Mouse (Mus musculus) heart, postnatal 36 days (tissue): Measurements from ENCODE around the gene Hdgfl2. TPM values are rescaled to one million over a fixed set of nuclear protein-coding genes. Genes with fewer than 3 reads are reported as not detected.
A peak's percentile ranks its signal among the peaks of the same experiment; 100 is the strongest.
"Not testable (repeated sequence)": the region's sequence is repeated elsewhere in the genome, so short reads cannot be mapped to it uniquely, and the experiment has no call there.

Source experiments
- DNase-seq, 2 experiments: peaks; one replicate each; pipeline ENCODE4 v3.0.0; 2021 to 2022
- intact Hi-C: fragments of 180-260 bp; cut with DNase I; formaldehyde crosslinking; loops from one replicate; pipeline ENCODE4 v1.15.1; 2025
- total RNA-seq, 2 experiments: library from RNA; stranded (reverse); gene quantifications; 2 replicates each; pipeline ENCODE4 v1.2.3; 2021

The Hdgfl2 gene
- total RNA-seq, 2 experiments from 2014 or later = 37.5 to 41.1 TPM

DNA sequence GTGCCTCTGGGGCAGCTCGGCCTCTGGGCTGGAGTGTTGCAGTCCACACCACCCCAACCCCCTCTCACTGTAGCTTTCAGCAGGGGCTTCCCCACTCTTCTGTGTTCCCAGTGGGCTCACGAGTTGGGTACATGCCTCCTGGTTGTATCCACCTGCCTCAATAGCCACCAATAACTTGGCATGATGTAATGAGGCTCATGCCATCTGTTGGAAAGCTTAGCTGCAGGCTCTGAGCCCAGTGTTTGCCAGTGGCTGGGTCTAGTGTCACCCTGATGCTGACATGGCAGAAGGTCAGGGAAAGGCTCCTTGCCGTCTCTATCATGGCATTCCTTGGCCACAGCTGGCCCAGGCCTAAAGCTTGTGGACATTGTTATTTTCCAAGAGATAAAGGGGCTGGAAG is 21.4 kb downstream of the Hdgfl2 start:
- DNase-seq = no peak
- intact Hi-C loops = no loop called here

DNA sequence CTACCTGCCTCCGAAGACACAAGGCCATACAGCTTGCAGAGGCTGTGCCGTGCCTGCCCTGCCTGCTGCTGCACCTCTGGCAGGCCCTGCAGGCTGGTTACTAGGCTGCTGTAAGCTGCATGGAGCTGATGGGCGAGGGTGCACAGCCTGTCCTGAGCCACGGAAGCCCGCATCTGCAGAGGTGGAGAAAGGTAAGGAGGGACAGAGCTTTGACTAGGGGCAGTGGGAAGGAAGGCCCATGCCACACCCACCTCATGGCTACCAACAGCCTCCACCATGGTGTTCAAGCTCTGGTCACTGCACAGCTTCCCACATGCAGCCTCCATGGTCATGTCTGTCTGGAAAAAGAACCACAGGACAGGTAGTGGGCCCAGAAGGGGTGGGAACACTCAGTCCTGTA is 22.7 kb downstream of the Hdgfl2 start:
- DNase-seq = no peak
- intact Hi-C loops = no loop called here

DNA sequence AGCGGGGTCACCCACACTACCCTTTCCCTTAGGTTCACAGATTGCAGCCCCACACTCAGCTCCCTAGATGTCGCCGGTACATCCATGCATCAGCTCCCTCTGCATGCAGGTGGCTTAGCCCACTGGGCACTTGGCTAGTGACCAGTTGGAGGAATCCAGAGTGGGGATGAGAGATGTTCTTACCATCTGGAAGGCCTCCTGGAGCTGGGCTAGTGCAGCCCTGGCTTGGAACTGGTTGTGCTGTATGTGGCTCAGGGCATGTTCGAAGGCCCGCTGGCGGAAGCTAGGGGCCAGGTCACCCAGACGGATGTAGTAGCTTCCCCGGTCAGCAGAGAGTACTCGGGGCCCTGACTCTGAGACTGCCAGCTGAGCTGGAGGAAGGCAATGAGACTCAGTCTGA is 23.5 kb downstream of the Hdgfl2 start:
- no peak for DNase-seq
- intact Hi-C loops = no loop called here

DNA sequence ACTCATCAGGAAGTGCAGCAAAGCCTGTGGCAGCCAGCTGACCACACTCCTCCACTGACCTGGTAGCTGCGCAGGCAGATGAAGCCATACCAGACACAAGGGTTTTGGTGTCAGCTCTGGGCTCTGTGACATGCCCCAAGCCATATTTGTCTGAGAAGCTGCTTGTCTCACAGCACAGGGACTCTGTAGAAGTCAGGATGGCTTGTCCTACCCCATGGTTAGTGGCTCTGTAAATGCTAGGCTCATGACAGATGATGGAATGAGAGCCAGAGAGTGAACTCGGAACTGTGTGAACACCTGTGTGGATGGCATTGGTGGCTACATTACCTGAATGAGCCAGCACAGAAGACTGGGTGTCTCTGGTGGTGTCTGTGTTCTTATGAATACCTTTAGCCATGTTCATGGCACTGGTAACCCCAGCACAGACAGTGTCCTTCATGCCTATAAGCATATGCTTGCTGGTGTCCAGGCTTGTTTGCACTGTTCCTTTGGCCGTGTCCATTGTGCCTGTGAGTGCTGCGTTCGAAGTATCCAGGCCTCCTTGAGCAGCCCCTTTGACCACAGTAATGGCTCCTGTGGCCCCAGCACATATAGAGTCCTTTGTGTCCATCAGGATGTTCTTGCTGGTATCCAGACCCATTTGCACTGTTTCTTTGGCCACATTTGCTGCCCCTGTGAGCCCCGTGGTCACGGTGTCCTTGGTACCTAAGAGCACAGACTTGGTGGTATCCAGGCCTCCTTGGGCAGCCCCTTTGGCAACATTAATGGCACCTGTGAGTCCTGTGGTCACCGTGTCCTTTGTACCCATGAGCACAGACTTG is 24.2 kb downstream of the Hdgfl2 start:
- DNase-seq = no peak
- intact Hi-C loops = no loop called here

DNA sequence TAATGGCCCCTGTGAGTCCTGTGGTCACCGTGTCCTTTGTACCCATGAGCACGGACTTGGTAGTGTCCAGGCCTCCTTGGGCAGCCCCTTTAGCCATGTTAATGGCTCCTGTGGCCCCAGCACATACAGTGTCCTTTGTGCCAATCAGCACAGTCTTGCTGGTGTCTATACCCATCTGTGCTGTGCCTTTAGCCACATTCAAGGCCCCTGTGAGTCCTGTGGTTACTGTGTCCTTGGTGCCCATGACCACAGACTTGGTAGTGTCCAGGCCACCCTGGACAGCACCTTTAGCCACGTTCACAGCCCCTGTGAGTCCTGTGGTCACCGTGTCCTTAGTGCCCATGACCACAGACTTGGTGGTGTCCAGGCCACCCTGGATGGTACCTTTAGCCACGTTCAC is 25.4 kb downstream of the Hdgfl2 start:
- DNase-seq, intact Hi-C loops: not testable (repeated sequence)

DNA sequence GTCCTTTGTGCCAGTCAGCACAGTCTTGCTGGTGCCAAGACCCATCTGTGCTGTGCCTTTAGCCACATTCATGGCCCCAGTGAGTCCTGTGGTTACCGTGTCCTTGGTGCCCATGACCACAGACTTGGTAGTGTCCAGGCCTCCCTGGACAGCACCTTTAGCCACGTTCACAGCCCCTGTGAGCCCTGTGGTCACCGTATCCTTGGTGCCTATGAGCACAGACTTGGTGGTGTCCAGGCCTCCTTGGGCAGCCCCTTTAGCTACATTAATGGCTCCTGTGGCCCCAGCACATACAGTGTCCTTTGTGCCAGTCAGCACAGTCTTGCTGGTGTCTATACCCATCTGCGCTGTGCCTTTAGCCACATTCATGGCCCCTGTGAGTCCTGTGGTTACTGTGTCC is 27.0 kb downstream of the Hdgfl2 start:
- intact Hi-C loops, DNase-seq: not testable (repeated sequence)

DNA sequence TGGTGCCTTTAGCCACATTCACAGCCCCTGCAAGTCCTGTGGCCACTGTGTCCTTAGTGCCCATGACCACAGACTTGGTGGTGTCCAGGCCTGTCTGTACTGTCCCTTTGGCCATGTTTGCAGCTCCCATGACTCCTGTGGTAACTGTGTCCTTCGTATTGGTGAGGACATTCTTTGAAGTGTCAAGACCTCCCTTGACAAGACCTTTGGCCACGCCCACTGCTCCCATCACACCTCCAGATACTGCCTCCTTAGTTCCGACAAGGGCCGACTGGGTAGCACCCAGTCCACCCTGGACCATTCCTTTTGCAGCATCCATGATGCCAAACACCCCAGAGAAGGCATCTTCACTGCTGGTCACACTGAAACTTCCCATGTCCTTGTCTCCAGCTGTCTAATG is 27.5 kb downstream of the Hdgfl2 start:
- no peak for DNase-seq
- intact Hi-C loops = no loop called here

DNA sequence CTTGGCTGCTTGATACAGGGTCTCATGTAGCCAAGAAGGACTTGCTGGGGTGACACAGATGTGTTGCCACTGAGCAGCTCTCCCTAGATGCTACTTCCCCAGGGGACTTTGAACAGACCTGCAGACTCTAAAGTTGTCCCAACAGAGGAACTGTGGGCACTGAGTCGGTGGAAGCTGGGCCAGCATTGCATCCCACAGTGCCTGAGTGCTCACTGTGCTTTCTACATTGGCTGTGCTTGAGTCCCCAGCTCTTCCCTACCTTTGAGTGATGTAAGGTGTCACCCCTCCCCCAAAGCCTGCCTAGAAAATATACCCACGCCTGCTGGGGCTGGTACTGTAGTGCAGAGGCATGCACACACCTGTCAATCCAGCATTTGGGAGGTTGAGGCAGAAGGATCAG is 28.3 kb downstream of the Hdgfl2 start:
- DNase-seq = no peak
- intact Hi-C loops = no loop called here

DNA sequence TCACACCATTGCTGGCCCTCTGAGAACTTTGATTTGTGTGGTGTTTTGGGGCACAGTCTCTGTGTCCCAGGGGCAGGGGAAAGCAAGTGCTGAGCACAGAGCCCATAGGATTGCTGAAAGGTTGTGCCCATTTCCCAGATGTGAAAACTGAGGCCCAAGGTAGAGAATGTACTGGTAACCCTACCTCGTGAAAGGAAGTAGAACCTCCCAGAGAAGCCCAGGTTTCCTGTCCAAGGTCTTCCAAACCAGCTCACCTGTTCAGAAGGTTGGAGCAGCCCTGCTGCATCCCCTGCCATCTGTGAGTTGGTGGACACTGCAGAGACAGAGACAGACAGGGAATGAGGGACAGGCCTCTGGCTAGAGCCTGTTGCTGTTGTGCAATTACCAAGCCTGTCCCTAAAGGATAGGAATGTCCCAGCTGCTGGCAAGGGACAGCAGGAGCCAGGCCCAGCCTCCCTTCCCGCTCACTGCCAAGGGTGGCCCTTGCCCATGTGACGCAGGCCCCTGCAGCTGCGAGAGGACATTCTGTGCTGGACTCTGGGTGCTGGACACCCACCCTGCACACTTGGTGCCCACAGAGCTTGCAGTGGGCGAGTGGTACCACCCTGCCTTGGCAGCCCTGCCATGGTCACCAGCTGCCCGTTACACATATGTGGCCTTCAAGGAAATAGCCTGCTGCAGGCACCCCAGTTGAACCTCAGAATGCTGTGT is 29.1 kb downstream of the Hdgfl2 start:
- peak; percentile 78 to 83 for DNase-seq
- intact Hi-C loops = no loop called here

DNA sequence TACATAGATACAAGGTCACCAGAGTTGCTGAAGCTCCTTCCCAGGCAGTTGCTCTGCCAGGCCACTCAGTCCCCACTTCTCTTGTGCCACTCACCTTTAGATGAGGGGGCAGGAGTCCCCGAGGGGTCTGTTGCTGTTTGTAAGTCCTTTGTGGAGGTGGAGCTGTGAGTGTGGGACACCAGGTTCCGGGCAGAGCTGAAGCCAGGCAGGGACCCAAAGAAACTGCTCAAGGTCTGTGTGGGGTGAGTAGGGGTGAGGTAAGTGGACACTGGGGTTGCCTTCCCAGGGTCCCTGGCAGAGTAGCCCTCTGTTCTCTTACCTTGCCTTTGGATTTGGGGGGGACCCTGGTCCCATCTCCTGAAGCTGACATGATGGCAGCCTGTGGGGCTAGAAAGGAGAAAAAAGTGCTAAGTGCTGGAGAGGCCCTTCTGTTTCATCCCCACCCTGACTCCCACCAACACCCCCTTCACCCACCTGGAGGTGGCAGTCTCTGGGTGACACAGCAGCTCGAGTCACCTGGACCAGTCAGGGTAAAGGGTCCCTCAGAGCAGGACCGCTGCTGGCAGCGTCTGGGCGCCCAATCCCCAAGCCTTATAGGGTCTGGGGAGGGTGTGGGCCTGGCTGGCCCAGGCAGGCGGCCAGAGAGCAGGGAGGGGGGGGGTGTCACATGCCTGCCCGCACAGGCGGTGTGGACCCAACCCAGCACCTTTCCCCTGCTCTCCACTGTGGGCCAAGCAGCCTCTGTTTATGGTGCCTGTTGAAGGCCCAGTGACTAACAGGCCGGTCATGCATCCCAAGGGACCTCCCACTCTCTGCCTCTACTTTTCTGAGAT is 30.0 kb downstream of the Hdgfl2 start, which contains the start of gene Plin4:
TSS of gene Plin4 (minus strand) at position 585 of the 833 bp plus-strand sequence.
- intact Hi-C loops = loop anchor here (5.0 kb wide), 1 partner anchor 148 kb away; the partner anchor contains the start of gene Fem1a
- DNase-seq = peak; percentile 69 to 74

DNA sequence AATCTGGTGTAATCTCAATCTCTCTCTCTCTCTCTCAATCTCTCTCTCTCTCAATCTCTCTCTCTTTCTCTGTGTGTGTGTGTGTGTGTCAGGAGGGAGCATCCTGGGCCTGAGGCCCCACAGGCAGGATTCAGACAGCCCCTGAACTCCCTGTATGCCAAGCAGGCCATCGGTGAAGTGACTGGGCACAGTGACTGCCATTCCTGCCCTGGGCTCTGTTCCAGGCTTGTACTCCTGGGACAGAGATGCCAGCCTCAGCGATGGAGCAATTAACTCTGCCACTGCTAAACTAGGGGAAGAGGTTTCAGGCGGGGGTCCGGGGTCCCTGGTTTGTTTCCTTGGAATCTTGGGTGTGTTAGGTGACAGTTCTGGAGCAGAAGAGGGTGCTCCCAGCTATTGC is 31.1 kb downstream of the Hdgfl2 start:
- DNase-seq = peak; percentile 54 to 63
- intact Hi-C loops = loop anchor here (5.0 kb wide), 1 partner anchor 147 kb away; the partner anchor contains the start of gene Fem1a

DNA sequence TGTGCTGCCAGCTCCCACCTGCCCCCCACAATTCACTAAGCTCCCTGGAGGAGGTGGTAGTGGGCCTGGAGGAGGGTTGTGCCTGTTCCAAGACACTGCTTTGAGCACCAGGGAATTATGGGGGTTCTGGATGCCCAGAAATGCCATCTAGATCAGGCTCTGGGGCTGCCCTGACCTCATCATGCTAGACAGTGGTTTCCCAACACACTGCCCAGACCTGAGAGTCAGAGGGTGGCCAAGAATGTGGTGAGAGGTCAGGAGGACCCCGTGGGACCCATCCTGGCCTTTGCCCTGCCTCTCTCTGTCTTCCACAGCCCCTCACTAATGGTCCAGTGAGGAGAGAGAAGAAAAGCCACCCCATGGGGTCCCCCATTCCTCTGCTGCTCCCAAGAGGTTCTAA is 31.6 kb downstream of the Hdgfl2 start:
- intact Hi-C loops = loop anchor here (5.0 kb wide), 1 partner anchor 146 kb away; the partner anchor contains the start of gene Fem1a
- no peak for DNase-seq

DNA sequence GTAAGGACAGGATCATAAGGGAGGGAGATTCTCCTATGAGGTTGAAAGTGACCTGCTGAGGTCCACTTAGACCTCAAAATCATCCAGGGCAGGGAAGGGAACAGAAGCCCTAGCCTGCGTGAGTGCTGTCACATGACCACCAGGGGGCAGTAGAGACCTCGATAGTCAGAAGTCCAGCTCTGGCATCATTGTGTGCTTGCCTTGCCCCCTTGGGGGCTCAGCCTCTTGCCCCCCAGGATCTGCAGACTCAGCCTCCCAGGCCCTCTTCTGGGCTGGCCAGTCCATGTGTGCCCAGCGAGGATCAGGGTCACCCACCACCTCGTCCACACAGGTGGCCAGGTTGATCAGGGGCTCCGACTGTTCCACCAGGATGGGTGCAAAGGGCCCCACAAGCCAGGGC is 32.4 kb downstream of the Hdgfl2 start:
- intact Hi-C loops = loop anchor here (5.0 kb wide), 1 partner anchor 145 kb away; the partner anchor contains the start of gene Fem1a

DNA sequence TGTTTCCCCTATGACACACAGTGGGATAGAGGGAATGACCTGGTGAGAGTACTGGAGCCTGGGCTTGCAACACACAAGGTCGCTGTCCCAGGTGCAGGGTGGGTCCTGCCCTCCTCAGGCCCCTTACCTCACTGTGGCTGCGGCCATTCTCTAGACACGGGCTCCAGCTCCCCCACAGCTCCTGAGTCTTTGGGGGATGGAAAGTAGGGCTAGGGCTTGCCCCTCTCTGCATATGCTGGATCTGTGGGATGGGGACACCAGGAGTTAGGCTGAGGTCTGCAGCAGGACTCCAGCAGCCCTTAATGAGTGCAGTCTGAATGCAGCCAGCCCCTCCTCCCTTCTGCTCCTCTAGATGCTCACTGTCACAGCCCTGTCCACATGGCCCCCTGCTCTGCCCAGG is 33.3 kb downstream of the Hdgfl2 start:
- intact Hi-C loops = loop anchor here (5.0 kb wide), 1 partner anchor 145 kb away; the partner anchor contains the start of gene Fem1a
- no peak for DNase-seq

More for the DNA sequence above, 32.4 kb downstream of the Hdgfl2 start:
- DNase-seq = peak; percentile 70 to 73

DNA sequence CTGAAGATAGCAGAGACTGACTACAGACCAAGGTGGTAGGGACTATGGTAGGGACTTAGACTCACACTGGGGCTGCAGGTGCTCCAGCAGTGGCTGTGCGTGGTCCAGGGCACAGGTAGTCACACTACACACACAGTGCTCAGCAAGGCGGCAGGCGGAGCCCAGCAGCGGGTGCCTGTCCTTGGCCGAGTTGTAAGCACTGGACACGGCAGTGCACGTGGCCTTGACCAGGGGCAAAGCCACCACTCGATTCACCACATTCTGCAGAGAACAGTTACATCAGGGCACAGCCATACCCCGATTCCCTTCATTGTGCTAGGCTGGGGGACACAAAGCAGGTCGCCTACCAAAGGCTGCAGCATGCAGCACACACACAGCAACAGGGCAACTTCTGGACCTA is 36.8 kb downstream of the Hdgfl2 start:
- intact Hi-C loops = no loop called here
- DNase-seq = no peak

DNA sequence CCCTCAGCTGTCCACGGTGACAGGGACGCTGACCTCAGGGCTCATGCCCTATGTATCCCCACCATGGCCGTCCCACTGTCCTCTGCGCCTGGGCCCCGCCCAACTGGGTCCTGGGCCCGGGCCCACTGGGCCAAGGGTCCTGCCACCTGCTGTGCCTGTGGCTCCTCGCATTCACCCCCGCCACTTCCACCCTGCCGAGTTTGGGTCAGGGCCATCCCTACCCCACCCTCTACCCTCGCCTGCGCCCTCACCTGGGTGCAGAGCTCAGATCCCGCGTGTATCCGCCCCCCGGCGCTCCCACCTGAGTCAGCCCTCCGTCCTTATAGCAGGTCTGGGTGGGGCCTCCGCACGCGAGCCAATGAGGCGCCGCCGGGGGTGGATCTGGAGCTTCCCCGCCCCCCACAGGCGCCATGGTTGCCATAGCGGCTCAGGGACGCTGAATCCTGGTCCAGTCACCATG is 37.8 kb downstream of the Hdgfl2 start, which contains the start of gene Plin5:
TSS of gene Plin5 (minus strand) at position 346 of the 460 bp plus-strand sequence.
- peak; percentile 69 to 77 for DNase-seq
- intact Hi-C loops = no loop called here

DNA sequence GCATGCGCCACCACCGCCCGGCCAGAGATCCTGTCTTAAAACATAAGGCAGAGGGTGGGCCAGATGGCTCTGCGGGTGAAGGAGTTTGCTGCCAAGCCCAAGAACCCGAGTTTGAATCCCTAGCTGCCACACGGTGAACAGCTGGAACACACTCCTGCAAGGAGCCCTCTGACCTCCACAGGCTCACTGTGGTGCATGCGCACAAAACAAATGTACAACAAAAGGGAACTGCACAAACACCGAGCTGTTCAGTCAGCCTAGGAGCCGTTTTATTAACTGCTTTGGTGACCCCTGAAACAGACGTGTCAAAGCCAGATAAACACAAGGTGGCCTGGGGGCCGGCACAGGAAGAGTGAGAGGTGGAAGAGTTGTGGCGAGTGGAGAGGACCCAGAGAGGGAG is 40.0 kb downstream of the Hdgfl2 start:
- no peak for DNase-seq

DNA sequence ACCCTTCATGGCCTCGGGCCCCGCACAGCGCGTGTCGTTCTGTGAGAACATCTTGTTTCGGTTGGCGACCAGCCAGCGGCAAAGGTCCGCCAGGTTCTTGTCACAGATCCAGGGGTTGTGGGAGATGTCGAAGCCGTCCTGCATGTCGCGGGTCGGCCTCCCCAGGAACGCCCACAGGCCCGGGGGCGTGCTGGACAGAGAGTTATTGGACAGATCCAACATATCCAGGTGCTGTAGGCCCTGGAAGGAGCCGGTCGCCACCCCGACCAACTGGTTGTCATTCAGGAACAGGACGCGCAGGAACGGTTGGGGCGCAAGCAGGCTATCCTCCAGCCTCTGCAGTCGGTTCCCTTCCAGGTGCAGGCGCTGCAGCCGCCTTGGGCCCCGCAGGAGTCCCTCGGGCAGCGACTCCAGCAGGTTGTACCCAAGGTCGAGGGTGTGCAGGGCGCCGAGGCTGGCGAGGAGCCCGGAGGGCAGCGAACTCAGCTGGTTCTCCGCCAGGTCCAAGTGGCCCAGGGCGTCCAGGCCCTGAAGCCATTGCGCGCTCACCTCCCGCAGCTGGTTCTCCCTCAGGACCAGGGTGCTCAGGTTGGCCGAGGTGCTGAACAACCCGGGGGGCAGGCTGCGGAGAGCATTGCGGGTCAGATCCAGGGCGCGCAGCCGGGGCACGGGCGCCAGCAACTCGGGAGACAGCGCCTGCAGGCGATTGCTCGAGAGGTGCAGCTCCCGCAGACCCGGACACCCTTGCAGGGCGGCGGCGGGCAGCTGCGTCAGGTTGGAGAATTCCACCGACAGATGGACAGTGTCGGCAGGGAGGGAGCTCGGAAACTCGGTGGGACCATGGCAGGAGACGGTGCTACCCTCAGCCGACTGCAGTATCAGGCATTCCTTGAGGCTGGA is 40.8 kb downstream of the Hdgfl2 start:
- peak; percentile 73 to 77 for DNase-seq
- intact Hi-C loops = no loop called here

More for the DNA sequence above, 40.0 kb downstream of the Hdgfl2 start:
- intact Hi-C loops = no loop called here

DNA sequence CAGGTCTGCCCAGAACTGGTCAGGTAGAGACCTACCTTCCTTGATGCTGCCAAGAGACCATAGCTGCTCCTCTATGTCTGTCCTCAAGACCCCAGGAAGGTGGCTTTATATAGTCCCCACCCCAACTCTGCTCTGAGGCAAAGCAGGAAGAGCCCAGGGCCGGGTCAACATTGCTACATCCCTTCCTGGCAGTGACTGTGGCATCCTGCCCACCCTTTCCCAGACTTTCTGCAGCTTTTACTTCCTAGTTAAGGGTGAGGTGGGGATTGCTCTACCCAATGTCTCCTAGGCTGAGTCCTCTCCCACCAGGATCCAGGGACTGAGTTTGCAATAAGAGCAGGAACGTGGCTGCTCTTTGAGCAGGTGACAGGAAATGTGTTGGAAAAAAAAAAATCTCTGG is 42.4 kb downstream of the Hdgfl2 start, which contains the start of gene Lrg1:
TSS of gene Lrg1 (minus strand) at position 176 of the 400 bp plus-strand sequence.
- intact Hi-C loops = no loop called here
- DNase-seq = no peak
